Comparison of ENCODE assay signal across 8 mouse cellular contexts in the genomic region with DNA sequence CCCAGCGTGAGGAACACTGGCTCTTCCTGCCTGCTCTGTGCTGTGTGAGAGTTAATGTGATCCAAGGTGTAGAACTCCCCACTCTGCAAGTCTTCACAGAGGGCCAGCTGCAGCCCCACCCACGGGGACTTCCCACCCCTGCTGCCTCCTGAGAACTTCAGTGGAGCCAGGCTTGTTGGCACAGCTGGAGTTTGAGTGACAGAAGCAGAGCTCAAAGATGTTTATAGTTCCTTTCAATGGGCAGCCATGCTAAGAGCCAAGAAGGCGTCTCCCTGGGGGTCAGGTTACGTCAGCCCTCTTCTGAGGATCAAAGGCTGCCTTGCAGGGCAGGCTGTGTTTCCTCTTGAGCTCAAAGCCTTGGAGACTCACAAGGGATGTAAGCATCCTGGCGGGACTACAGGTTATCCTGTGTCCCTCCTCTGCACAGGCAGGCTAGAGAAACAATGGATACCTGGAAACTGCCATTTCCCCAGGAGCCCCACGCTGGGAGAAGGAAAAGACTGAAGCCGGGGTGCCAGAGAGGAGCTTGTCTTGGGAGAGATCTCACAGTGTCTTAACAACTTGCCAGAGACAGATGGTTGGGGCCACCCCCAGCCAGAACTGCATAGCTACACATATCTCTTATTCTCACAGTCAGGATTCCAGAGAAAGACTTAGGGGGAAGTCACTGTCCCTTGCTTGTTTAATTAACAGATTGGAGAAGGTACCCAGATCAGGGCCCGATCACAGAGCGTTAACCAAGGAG. TPM values are rescaled to one million over a fixed set of nuclear protein-coding genes. Genes with fewer than 3 reads are reported as not detected.
DNase-seq lines count a peak whose midpoint lies in the region; ATAC-seq lines count a peak whose summit lies in the region.

No protein-coding gene starts in this region.

- intact Hi-C loops in gastrocnemius, postnatal 36 days (cut with DNase I): no loop called here

- no peak for ATAC-seq in megakaryocyte, adult 5-6 weeks (ENCODE audit: poor library complexity, severe bottlenecking)

- DNase-seq in layer of hippocampus, adult 11-12 months (ENCODE audit: low spot score): peak; percentile 26
- DNase-seq in layer of hippocampus, postnatal 14 days (ENCODE audit: low spot score in 2 of 2): no peak
- DNase-seq in embryo, embryonic 11.5 days (ENCODE audit: low read depth, low spot score): peak; percentile 46
- peak; percentile 37 to 43 for DNase-seq in gastrocnemius, postnatal 36 days
- peak; percentile 59 to 72 for DNase-seq in kidney, postnatal 4 days
- DNase-seq in mesoderm, embryonic 11.5 days (ENCODE audit: low read depth, low spot score): peak; percentile 82
- DNase-seq in thymus, adult 18-20 months: no peak

RNA-seq across cellular contexts. Expression of gene Abcc6, which starts 16.7 kb away (rescaled TPM):
- total RNA-seq in layer of hippocampus, postnatal 14 days (2021): 1 to 10 TPM; 4.3 to 5.9 TPM
- not detected for total RNA-seq in gastrocnemius, postnatal 36 days (2021)
- not detected in 2 replicates for total RNA-seq in megakaryocyte, adult 5-6 weeks (2015)
- not detected in 2 replicates for total RNA-seq in megakaryocyte, adult 5-6 weeks (2017)

RNA-seq across cellular contexts. Expression of gene Nomo1, which starts 20.1 kb away (rescaled TPM):
- total RNA-seq in layer of hippocampus, postnatal 14 days (2021): 100 to 1,000 TPM; 113 to 118 TPM
- 10 to 100 TPM; 54.5 to 66.7 TPM for total RNA-seq in gastrocnemius, postnatal 36 days (2021)
- total RNA-seq in megakaryocyte, adult 5-6 weeks (2015): 11.9 and 12.5 TPM in 2 replicates
- 15.4 and 16.9 TPM in 2 replicates for total RNA-seq in megakaryocyte, adult 5-6 weeks (2017)

Comparison
In these comparisons a context has a peak if more than half of its experiments do, and no peak if none do; other contexts are left out.
1. DNase-seq: peak in layer of hippocampus, adult 11-12 months (single experiment), embryo, embryonic 11.5 days (single experiment), gastrocnemius, postnatal 36 days (2 of 2), kidney, postnatal 4 days (2 of 2) and mesoderm, embryonic 11.5 days (single experiment); none in layer of hippocampus, postnatal 14 days (0 of 2) and thymus, adult 18-20 months (0 of 2).
2. RNA of gene Abcc6, which starts 16.7 kb away (total RNA-seq): 4.3 to 5.9 TPM in layer of hippocampus, postnatal 14 days; not detected in gastrocnemius, postnatal 36 days and not detected in megakaryocyte, adult 5-6 weeks; every median in the first group is over 4 times any median in the second.